Mouse (Mus musculus) cerebellum, adult 2 months (tissue): ENCODE measurements at regions not wholly inside any gene's neighbourhood (a gene's known extent, or its start where the extent isn't known, plus 50 kb on each side); places are given as distances from the start of the nearest gene placed in this dataset.

Experiments used
- CTCF ChIP-seq: fragments of 200-500 bp; IDR thresholded peaks from 2 replicates; pipeline ENCODE4 v1.5.1; 2011; ENCODE audit warnings: low read depth, mild to moderate bottlenecking, control low read depth, low read length, moderate library complexity, borderline replicate concordance; ENCODE audit not compliant: insufficient read depth
- POLR2A ChIP-seq: fragments of 200-500 bp; IDR thresholded peaks from 2 replicates; pipeline ENCODE4 v1.6.1; 2011; ENCODE audit warnings: low read length, control low read depth, borderline replicate concordance; ENCODE audit not compliant: insufficient read depth

- no peak for TF ChIP-seq POLR2A
- no peak for TF ChIP-seq CTCF
Observed at GRCm38 (mm10) chr6:100476550-100477366, 189.5 kb upstream of the Rybp start.
